Mouse (Mus musculus): Measurements from ENCODE around the gene Gmpr2.

DNA sequence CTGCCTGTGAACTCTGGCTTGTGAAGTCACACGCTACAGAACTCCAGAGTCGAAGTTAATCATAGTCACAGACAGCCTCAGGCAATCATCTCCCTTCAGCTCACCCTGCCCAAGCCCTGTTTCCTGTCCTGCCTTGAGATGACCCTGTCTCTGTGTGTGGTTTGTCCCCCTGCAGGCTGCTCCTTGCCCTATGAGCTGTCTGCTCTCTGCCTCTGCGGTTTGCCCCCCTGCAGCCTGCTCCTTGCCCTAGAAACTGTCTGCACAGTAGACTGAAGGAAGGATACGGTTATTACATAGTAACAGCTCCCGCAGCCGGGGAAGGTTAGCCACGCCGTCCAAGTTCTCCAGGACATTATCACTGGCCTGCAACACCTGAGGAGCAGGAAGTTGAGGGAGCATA, 45.1 kb downstream of the Gmpr2 start:
- TF ChIP-seq EP300 (IDR thresholded peaks at IDR 0.05; ENCODE audit: low read depth) (no peak), CTCF (IDR thresholded peaks at IDR 0.05; ENCODE audit: low read depth) (no peak)
